Mouse (Mus musculus) left cerebral cortex, adult 6 months (tissue): ENCODE measurements around the gene Bpifa5. TPM values are rescaled to one million over a fixed set of nuclear protein-coding genes. Genes with fewer than 3 reads are reported as not detected.

Experiments used
- long read RNA-seq, 2 experiments: library from polyadenylated mRNA; unstranded; transcript quantifications; one replicate each; pipeline ENCODE4 v2.0.0; 2019 to 2020
- polyA plus RNA-seq: library from polyadenylated mRNA; unstranded; fragments of <200 nt; fragmentation: Nextera tagmentation; gene quantifications from 2 replicates; pipeline ENCODE4 v1.2.3, GENCODE M21; 2021

Gene Bpifa5
- polyA plus RNA-seq = not detected in 2 replicates
- long read RNA-seq, experiment 1 = 0 reads
- long read RNA-seq, experiment 2 = 0 reads

DNA sequence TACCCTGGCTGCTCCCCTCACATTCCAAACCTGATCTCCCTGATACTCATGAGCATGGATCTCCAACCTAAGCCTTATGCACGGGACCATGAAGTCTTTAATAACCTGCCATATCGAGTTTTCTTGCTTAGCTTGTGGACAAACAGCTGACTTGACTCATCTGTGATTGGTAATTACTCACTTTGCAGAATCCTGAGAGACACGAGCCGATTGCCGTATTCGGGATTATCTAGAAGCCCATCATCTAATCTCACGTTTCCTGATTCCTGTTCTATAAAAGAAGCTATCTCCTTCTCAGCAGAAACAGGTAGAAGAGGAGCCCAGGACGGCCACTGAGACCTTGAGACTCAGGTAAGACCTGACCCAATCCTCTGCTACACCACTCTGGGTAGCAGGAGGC is at the start of gene Bpifa5:
Bpifa5 (plus strand) TSS at position 301 of the 400 bp plus-strand sequence.

DNA sequence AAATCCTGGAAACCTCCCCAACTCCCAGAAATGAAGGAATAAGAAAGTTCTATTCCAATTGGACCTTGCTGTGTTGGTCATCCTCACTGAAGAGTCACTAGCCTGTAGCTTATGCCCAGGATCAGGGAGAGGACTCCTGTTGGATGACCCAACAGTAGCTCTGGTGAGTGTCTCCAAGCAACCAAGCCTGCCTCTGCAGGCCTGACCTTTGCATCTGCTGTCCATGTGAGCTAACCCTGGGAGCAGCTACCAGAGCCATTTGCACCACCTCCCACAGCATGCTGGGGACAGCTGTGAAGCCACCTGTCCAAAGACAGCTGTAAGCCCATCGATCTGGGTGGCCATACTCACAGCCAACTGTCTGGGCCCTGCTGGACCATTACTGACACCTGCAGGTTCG is 32.3 kb upstream of the Bpifa5 start, which contains the start of gene Bpifa3:
Bpifa3 (plus strand) TSS at position 217 of the 400 bp plus-strand sequence.

DNA sequence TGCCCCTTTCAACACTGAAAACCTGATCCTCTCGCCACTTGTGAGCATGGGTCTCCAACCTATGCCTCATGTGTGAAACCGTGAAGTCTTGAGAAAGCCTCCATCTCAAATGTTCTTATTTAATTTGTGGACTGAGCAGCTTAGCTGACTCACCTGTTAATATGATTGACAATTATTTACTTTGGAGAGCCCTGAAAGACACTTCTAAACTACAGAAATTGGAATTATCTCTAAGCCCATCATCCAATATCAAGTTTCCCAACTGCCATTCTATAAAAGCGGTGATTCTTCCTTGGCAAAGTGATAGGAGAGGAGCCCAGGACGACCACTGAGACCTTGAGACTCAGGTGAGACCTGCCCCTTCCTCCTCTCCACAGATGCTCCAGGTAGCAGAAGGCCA is 19.8 kb upstream of the Bpifa5 start, which contains the start of gene Bpifa1:
Bpifa1 (plus strand) TSS at position 301 of the 400 bp plus-strand sequence.

DNA sequence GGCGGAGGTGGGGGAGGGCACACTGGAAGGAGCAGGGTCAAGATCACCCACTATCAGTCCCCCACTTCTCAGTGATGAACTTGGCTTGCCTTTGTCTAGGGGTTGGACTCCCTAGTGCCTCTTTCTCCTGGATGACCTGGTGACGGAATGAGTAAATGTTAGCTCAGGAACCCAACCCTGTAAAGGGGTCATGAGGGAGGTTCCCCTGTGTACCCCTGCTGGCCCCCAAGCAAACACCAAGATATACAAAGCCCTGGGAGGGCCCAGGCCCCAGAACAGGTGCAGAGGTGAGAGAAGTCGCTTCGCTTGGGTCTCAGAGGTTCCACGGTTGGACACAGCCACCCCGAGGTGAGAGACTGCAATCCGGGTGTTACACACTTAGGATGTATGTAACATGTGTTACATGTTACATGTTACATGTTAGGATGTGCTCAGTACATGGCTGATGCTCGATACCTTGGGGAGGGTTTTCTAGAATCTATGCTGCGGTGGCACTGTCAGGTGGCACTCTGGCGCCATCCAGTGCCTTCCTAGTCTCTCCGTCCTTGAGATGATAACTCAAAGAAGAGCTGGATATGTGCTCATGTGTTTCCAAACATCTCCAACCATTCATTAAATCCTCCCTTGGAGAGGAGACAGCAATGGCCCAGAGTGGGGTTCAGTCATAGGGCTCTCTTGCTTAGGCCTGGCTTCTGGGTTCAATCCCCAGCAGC is 28.3 kb downstream of the Bpifa5 start, which contains the start of gene Bpifb1:
Bpifb1 (plus strand) TSS at position 273 of the 713 bp plus-strand sequence.

Other genes starting within 250 kb of the Bpifa5 start
- 0.18 TPM in 1 of 2 replicates, not detected in the other for gene Bpifb3, start 244.4 kb upstream of the Bpifa5 start, polyA plus RNA-seq
- 0.10 and 0.17 TPM in 2 replicates for gene Bpifb4, start 224.4 kb upstream of the Bpifa5 start, polyA plus RNA-seq
- not detected in 2 replicates for gene Bpifa6, start 187.7 kb upstream of the Bpifa5 start, polyA plus RNA-seq
- not detected in 2 replicates for gene Bpifa2, start 154.3 kb upstream of the Bpifa5 start, polyA plus RNA-seq
- not detected in 2 replicates for gene Bpifa3, start 32.3 kb upstream of the Bpifa5 start, polyA plus RNA-seq
- gene Bpifa1, start 19.7 kb upstream of the Bpifa5 start, polyA plus RNA-seq = not detected in 2 replicates
- gene Bpifb1, start 28.2 kb downstream of the Bpifa5 start, polyA plus RNA-seq = 0.09 and 0.44 TPM in 2 replicates
- 0.06 TPM in 1 of 2 replicates, not detected in the other for gene Bpifb5, start 61.1 kb downstream of the Bpifa5 start, polyA plus RNA-seq
- gene Bpifb9a, start 95.2 kb downstream of the Bpifa5 start, polyA plus RNA-seq = not detected in 2 replicates
- not detected in 2 replicates for gene Bpifb9b, start 144.6 kb downstream of the Bpifa5 start, polyA plus RNA-seq
- 5.6 and 7.2 TPM in 2 replicates for gene Cdk5rap1, start 210.4 kb downstream of the Bpifa5 start, polyA plus RNA-seq
- gene Snta1, start 245.5 kb downstream of the Bpifa5 start, polyA plus RNA-seq = 6.9 and 20.0 TPM in 2 replicates